In genomic region chr12:79560893-79561292, GRCm38 (mm10) we compare ENCODE assay signal across 14 mouse cellular contexts.
DNase-seq lines count a peak whose midpoint lies in the region; ATAC-seq and TF ChIP-seq lines count a peak whose summit lies in the region.
"Had no signal": no experiment of that assay in that cellular context is flagged by ENCODE, and none has a peak within 500 bp of the region (broad histone marks: within the 10 kb centered on the region; RNA-seq: fewer than 3 reads in every experiment).

No protein-coding gene starts in this region.

- H3K4me3 ChIP-seq in midbrain, embryonic 11.5 days (ENCODE audit: low read depth, low read length), result no peak overlapping the region
- no peak overlapping the region for H3K4me3 ChIP-seq in midbrain, postnatal 0 days (ENCODE audit: low read depth, low read length)
- no peak overlapping the region for H3K4me3 ChIP-seq in intestine, embryonic 16.5 days (ENCODE audit: low read length)
- H3K4me3 ChIP-seq: forebrain, embryonic 10.5 days; megakaryocyte, embryonic 14.5 days had no signal

- no peak for TF ChIP-seq CTCF in midbrain, postnatal 0 days (IDR thresholded peaks at IDR 0.05)

- H3K27ac ChIP-seq in midbrain, embryonic 11.5 days (ENCODE audit: low read depth, low read length), result no peak overlapping the region
- H3K27ac ChIP-seq in midbrain, postnatal 0 days (ENCODE audit: low read depth, low read length), result no peak overlapping the region
- H3K27ac ChIP-seq in intestine, embryonic 16.5 days (ENCODE audit: low read length), result no peak overlapping the region
- H3K27ac ChIP-seq: forebrain, embryonic 10.5 days; hindbrain, embryonic 14.5 days; liver, embryonic 14.5 days had no signal

- H3K36me3 ChIP-seq in midbrain, embryonic 11.5 days (ENCODE audit: control insufficient read depth, insufficient read depth, low read length), result no peaks in the 10 kb centered on the region
- H3K36me3 ChIP-seq in midbrain, postnatal 0 days (ENCODE audit: insufficient read depth, low read length), result no peaks in the 10 kb centered on the region
- no peaks in the 10 kb centered on the region for H3K36me3 ChIP-seq in intestine, embryonic 16.5 days (ENCODE audit: control insufficient read depth, insufficient read depth, low read length)
- H3K36me3 ChIP-seq: forebrain, embryonic 10.5 days had no signal

- no peak for ATAC-seq in midbrain, embryonic 11.5 days (ENCODE audit: low FRiP score)
- no peak for ATAC-seq in midbrain, postnatal 0 days (ENCODE audit: low FRiP score)
- ATAC-seq in intestine, embryonic 16.5 days, result peak; percentile 62; the same call in 1 of the 2 replicates

- no peak overlapping the region for H3K9ac ChIP-seq in midbrain, embryonic 11.5 days (ENCODE audit: low read length)
- no peak overlapping the region for H3K9ac ChIP-seq in midbrain, postnatal 0 days (replicated peaks; ENCODE audit: low read length, poor library complexity, severe bottlenecking)
- no peak overlapping the region for H3K9ac ChIP-seq in intestine, embryonic 16.5 days (ENCODE audit: low read depth, low read length)
- H3K9ac ChIP-seq: hindbrain, embryonic 14.5 days; liver, embryonic 14.5 days had no signal

- no peaks in the 10 kb centered on the region for H3K4me1 ChIP-seq in midbrain, embryonic 11.5 days (ENCODE audit: control insufficient read depth, insufficient read depth, low read length)
- no peaks in the 10 kb centered on the region for H3K4me1 ChIP-seq in midbrain, postnatal 0 days (ENCODE audit: insufficient read depth, low read length)
- peaks cover 5% of the 10 kb centered on the region for H3K4me1 ChIP-seq in intestine, embryonic 16.5 days (ENCODE audit: control insufficient read depth, insufficient read depth, low read length)
- H3K4me1 ChIP-seq: megakaryocyte, embryonic 14.5 days had no signal

- WGBS in midbrain, embryonic 11.5 days, result 93% methylated on average over 4 of the region's 4 CpGs
- 88% methylated on average over 4 of the region's 4 CpGs for WGBS in midbrain, postnatal 0 days
- WGBS in intestine, embryonic 16.5 days, result 76% methylated on average over 4 of the region's 4 CpGs

- peak; percentile 35 to 75 for DNase-seq in kidney, adult 8-10 months
- DNase-seq in kidney, postnatal 10 days, result no peak
- DNase-seq in midbrain, embryonic 11.5 days (ENCODE audit: low spot score, missing footprints), result peak; percentile 51
- DNase-seq in midbrain, postnatal 0 days (ENCODE audit: low spot score), result no peak
- DNase-seq in frontal cortex, postnatal 25 days (ENCODE audit: low spot score in 2 of 2), result no peak
- DNase-seq in left cerebral cortex, postnatal 4 days, result no peak
- DNase-seq in urinary bladder, postnatal 4 days (ENCODE audit: low spot score in 2 of 2), result no peak
- DNase-seq: cerebellum, adult 18-20 months; right cerebral cortex, adult 18-20 months had no signal

- no peaks in the 10 kb centered on the region for H3K9me3 ChIP-seq in midbrain, embryonic 11.5 days (ENCODE audit: control insufficient read depth, low read length)
- H3K9me3 ChIP-seq in midbrain, postnatal 0 days (ENCODE audit: low read length), result no peaks in the 10 kb centered on the region
- H3K9me3 ChIP-seq in intestine, embryonic 16.5 days (ENCODE audit: control insufficient read depth, low read length), result no peaks in the 10 kb centered on the region
- H3K9me3 ChIP-seq: forebrain, embryonic 10.5 days; megakaryocyte, embryonic 14.5 days had no signal

- intact Hi-C loops in left cerebral cortex, postnatal 4 days (cut with DNase I), result no loop called here

- no peaks in the 10 kb centered on the region for H3K27me3 ChIP-seq in midbrain, embryonic 11.5 days (ENCODE audit: control insufficient read depth, insufficient read depth, low read length)
- H3K27me3 ChIP-seq in midbrain, postnatal 0 days (ENCODE audit: insufficient read depth, low read length), result no peaks in the 10 kb centered on the region
- H3K27me3 ChIP-seq in intestine, embryonic 16.5 days (replicated peaks; ENCODE audit: control insufficient read depth, insufficient read depth, low read length), result no peaks in the 10 kb centered on the region
- H3K27me3 ChIP-seq: megakaryocyte, embryonic 14.5 days had no signal

- no peak overlapping the region for H3K4me2 ChIP-seq in midbrain, embryonic 11.5 days
- H3K4me2 ChIP-seq in midbrain, postnatal 0 days (ENCODE audit: low read depth, low read length, poor library complexity, severe bottlenecking), result no peak overlapping the region
- H3K4me2 ChIP-seq in intestine, embryonic 16.5 days (ENCODE audit: low read depth, low read length), result no peak overlapping the region
- H3K4me2 ChIP-seq: hindbrain, embryonic 14.5 days had no signal

Comparison
In these comparisons a context has a peak if more than half of its experiments do, and no peak if none do; other contexts are left out.
1. DNase-seq: peak in kidney, adult 8-10 months (2 of 2) and midbrain, embryonic 11.5 days (single experiment); none in kidney, postnatal 10 days (single experiment), midbrain, postnatal 0 days (single experiment), frontal cortex, postnatal 25 days (0 of 2), left cerebral cortex, postnatal 4 days (single experiment) and urinary bladder, postnatal 4 days (0 of 2).